Mouse (Mus musculus): ENCODE data around the gene Dennd4a.
A peak's percentile ranks its signal among the peaks of the same experiment; 100 is the strongest.

- peak; percentile 66 for TF ChIP-seq CTCF (IDR thresholded peaks at IDR 0.05)
- TF ChIP-seq EP300 (IDR thresholded peaks at IDR 0.05) = no peak
Observed at GRCm38 (mm10) chr9:64779628-64780027, 31.5 kb upstream of the Dennd4a start.
